Mouse (Mus musculus): ENCODE measurements around the gene Hoxb1. TPM values are rescaled to one million over a fixed set of nuclear protein-coding genes. Genes with fewer than 3 reads are reported as not detected.

Hoxb1 gene
- polyA plus RNA-seq, 1 experiment from 2014 or later: 0.05 TPM

GRCm38 (mm10) chr11:96407191-96408072, 41.9 kb downstream of the Hoxb1 start:
- no peak for DNase-seq
- Histone ChIP-seq H3K9ac (no peak overlapping the region), H3K27ac (no peak overlapping the region), H3K9me3 (replicated peaks) (no peaks in the 10 kb centered on the region), H3K4me2 (0 out of 2 replicates have a peak overlapping the region, but pooled peaks have one; percentile 15), H3K4me3 (replicated peaks) (no peak overlapping the region), H3K27me3 (peaks cover 59% of the 10 kb centered on the region), H3K36me3 (no peaks in the 10 kb centered on the region), H3K4me1 (replicated peaks) (peaks cover 11% of the 10 kb centered on the region; the same call in 1 of the 2 replicates)
- WGBS (ENCODE audit: insufficient replicate concordance): 10% methylated on average over 36 of the region's 36 CpGs
- ATAC-seq (ENCODE audit: low read depth): no peak

GRCm38 (mm10) chr11:96408234-96409010, 42.9 kb downstream of the Hoxb1 start:
- 50% methylated on average over 14 of the region's 14 CpGs for WGBS (ENCODE audit: insufficient replicate concordance)

GRCm38 (mm10) chr11:96411019-96411418, 45.5 kb downstream of the Hoxb1 start:
- H3K9me3 ChIP-seq (replicated peaks): no peaks in the 10 kb centered on the region
- no peak overlapping the region for H3K27ac ChIP-seq
- H3K36me3 ChIP-seq: no peaks in the 10 kb centered on the region
- H3K4me3 ChIP-seq (replicated peaks): no peak overlapping the region
- H3K27me3 ChIP-seq: peaks cover 59% of the 10 kb centered on the region
- H3K4me1 ChIP-seq (replicated peaks): peaks cover 11% of the 10 kb centered on the region; the same call in 1 of the 2 replicates
- no peak for ATAC-seq (ENCODE audit: low read depth)
- 33% methylated on average over 5 of the region's 5 CpGs for WGBS (ENCODE audit: insufficient replicate concordance)
- H3K4me2 ChIP-seq: no peak overlapping the region
- no peak overlapping the region for H3K9ac ChIP-seq
- no peak for DNase-seq

More at GRCm38 (mm10) chr11:96408234-96409010, 42.9 kb downstream of the Hoxb1 start:
- no peak overlapping the region for H3K4me3 ChIP-seq (replicated peaks)
- no peak overlapping the region for H3K27ac ChIP-seq
- no peaks in the 10 kb centered on the region for H3K36me3 ChIP-seq
- H3K4me1 ChIP-seq (replicated peaks): peaks cover 11% of the 10 kb centered on the region; the same call in 1 of the 2 replicates
- H3K4me2 ChIP-seq: no peak overlapping the region
- no peak overlapping the region for H3K9ac ChIP-seq
- DNase-seq (no peak), ATAC-seq (ENCODE audit: low read depth) (no peak)
- no peaks in the 10 kb centered on the region for H3K9me3 ChIP-seq (replicated peaks)
- peaks cover 69% of the 10 kb centered on the region for H3K27me3 ChIP-seq

- H3K36me3 ChIP-seq: no peaks in the 10 kb centered on the region
- no peak overlapping the region for H3K9ac ChIP-seq
- H3K27me3 ChIP-seq: peaks cover 51% of the 10 kb centered on the region
- peaks cover 11% of the 10 kb centered on the region; the same call in 1 of the 2 replicates for H3K4me1 ChIP-seq (replicated peaks)
- no peak for DNase-seq
- H3K9me3 ChIP-seq (replicated peaks): no peaks in the 10 kb centered on the region
- H3K27ac ChIP-seq: no peak overlapping the region
- ATAC-seq (ENCODE audit: low read depth): no peak
- 49% methylated on average over 4 of the region's 4 CpGs for WGBS (ENCODE audit: insufficient replicate concordance)
- H3K4me2 ChIP-seq: no peak overlapping the region
- no peak overlapping the region for H3K4me3 ChIP-seq (replicated peaks)
Measured at GRCm38 (mm10) chr11:96411934-96412333, 46.4 kb downstream of the Hoxb1 start.

- WGBS (ENCODE audit: insufficient replicate concordance): 38% methylated on average over 9 of the region's 9 CpGs
- Histone ChIP-seq H3K27ac (no peak overlapping the region), H3K4me3 (replicated peaks) (no peak overlapping the region), H3K27me3 (peaks cover 44% of the 10 kb centered on the region), H3K9ac (no peak overlapping the region), H3K36me3 (no peaks in the 10 kb centered on the region), H3K4me1 (replicated peaks) (0 out of 2 replicates have a peak, but pooled peaks cover 5% of the 10 kb centered on the region), H3K9me3 (replicated peaks) (no peaks in the 10 kb centered on the region), H3K4me2 (no peak overlapping the region)
- ATAC-seq (ENCODE audit: low read depth): no peak
- no peak for DNase-seq
Measured at GRCm38 (mm10) chr11:96412941-96413491, 47.5 kb downstream of the Hoxb1 start.

GRCm38 (mm10) chr11:96413527-96413926, 48.0 kb downstream of the Hoxb1 start:
- WGBS (ENCODE audit: insufficient replicate concordance): 23% methylated on average over 8 of the region's 8 CpGs
- Histone ChIP-seq H3K9me3 (replicated peaks) (no peaks in the 10 kb centered on the region), H3K36me3 (no peaks in the 10 kb centered on the region), H3K27me3 (peaks cover 42% of the 10 kb centered on the region), H3K4me1 (replicated peaks) (0 out of 2 replicates have a peak, but pooled peaks cover 5% of the 10 kb centered on the region), H3K9ac (no peak overlapping the region), H3K27ac (no peak overlapping the region), H3K4me2 (no peak overlapping the region), H3K4me3 (replicated peaks) (no peak overlapping the region)
- DNase-seq (no peak), ATAC-seq (ENCODE audit: low read depth) (no peak)

- H3K27me3 ChIP-seq: peaks cover 37% of the 10 kb centered on the region; the same call in 1 of the 2 replicates
- ATAC-seq (ENCODE audit: low read depth): no peak
- H3K27ac ChIP-seq: no peak overlapping the region
Measured at GRCm38 (mm10) chr11:96414002-96414401, 48.5 kb downstream of the Hoxb1 start.

More at GRCm38 (mm10) chr11:96414002-96414401, 48.5 kb downstream of the Hoxb1 start:
- no peaks in the 10 kb centered on the region for H3K9me3 ChIP-seq (replicated peaks)
- H3K4me3 ChIP-seq (replicated peaks): no peak overlapping the region
- no peaks in the 10 kb centered on the region for H3K36me3 ChIP-seq
- H3K4me1 ChIP-seq (replicated peaks): 0 out of 2 replicates have a peak, but pooled peaks cover 5% of the 10 kb centered on the region
- no peak overlapping the region for H3K9ac ChIP-seq
- no peak overlapping the region for H3K4me2 ChIP-seq
- 38% methylated on average over 2 of the region's 2 CpGs for WGBS (ENCODE audit: insufficient replicate concordance)
- DNase-seq: no peak

MicroRNAs within 50 kb of the gene (microRNA counts, 519-probe panel; counts per million panel counts)
- microRNA mmu-miR-10a: 4,216 counts per million, percentile 35 among the panel's probes with 10 or more counts

Small RNA genes within 50 kb of the gene (microRNA-seq; reads per million reads assigned to microRNA genes)
- gene Mir10a: 10,045 reads per million, percentile 92 among the genes with 10 or more reads in this experiment

Other genes starting within 250 kb of the Hoxb1 start
- not detected in 2 replicates for gene Ttll6, start 232.0 kb upstream of the Hoxb1 start, polyA plus RNA-seq (2015; fragmentation: Nextera tagmentation; extraction: Ambion mirVana)
- gene Hoxb13, start 171.4 kb upstream of the Hoxb1 start, polyA plus RNA-seq (2015; fragmentation: Nextera tagmentation; extraction: Ambion mirVana): not detected in 2 replicates
- gene Hoxb9, start 94.3 kb upstream of the Hoxb1 start, polyA plus RNA-seq (2015; fragmentation: Nextera tagmentation; extraction: Ambion mirVana): 0.06 TPM in 1 of 2 replicates, not detected in the other
- 0.06 TPM in 1 of 2 replicates, not detected in the other for gene Hoxb8, start 83.8 kb upstream of the Hoxb1 start, polyA plus RNA-seq (2015; fragmentation: Nextera tagmentation; extraction: Ambion mirVana)
- gene Hoxb7, start 79.1 kb upstream of the Hoxb1 start, polyA plus RNA-seq (2015; fragmentation: Nextera tagmentation; extraction: Ambion mirVana): 0.16 and 0.32 TPM in 2 replicates
- gene Hoxb6, start 73.3 kb upstream of the Hoxb1 start, polyA plus RNA-seq (2015; fragmentation: Nextera tagmentation; extraction: Ambion mirVana): 0.07 and 0.14 TPM in 2 replicates
- 0.44 and 0.58 TPM in 2 replicates for gene Hoxb5, start 62.4 kb upstream of the Hoxb1 start, polyA plus RNA-seq (2015; fragmentation: Nextera tagmentation; extraction: Ambion mirVana)
- gene Hoxb4, start 47.5 kb upstream of the Hoxb1 start, polyA plus RNA-seq (2015; fragmentation: Nextera tagmentation; extraction: Ambion mirVana): 0.16 and 0.20 TPM in 2 replicates
- 0.08 and 0.13 TPM in 2 replicates for gene Hoxb3, start 42.4 kb upstream of the Hoxb1 start, polyA plus RNA-seq (2015; fragmentation: Nextera tagmentation; extraction: Ambion mirVana)
- gene Hoxb2, start 15.2 kb upstream of the Hoxb1 start, polyA plus RNA-seq (2015; fragmentation: Nextera tagmentation; extraction: Ambion mirVana): 1.2 and 1.7 TPM in 2 replicates
- 0.22 and 0.29 TPM in 2 replicates for gene Skap1, start 98.8 kb downstream of the Hoxb1 start, polyA plus RNA-seq (2015; fragmentation: Nextera tagmentation; extraction: Ambion mirVana)